23 mouse cellular contexts compared by ENCODE assay signal in the genomic region with DNA sequence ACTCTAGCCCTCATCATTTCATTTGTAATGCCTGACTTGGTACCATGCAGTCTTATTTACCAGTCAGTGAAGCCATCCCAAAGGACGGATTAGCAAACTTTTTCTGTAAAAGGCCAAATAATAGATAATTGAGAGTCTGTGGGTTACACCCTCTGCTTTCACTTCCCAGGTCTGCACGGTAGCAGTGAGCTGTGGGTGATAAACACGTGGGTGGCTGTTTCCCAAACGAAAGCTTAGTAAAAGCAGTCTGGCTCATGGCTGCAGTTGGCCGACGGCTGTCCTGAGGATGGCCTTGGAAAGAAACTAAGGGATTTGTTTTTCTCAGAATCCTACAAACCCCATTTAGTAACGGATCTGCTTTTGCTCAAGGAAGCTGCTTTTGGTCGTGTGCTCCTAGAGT. TPM values are rescaled to one million over a fixed set of nuclear protein-coding genes. Genes with fewer than 3 reads are reported as not detected.
DNase-seq lines count a peak whose midpoint lies in the region; TF ChIP-seq lines count a peak whose summit lies in the region.
"Had no signal": no experiment of that assay in that cellular context is flagged by ENCODE, and none has a peak within 500 bp of the region (broad histone marks: within the 10 kb centered on the region; RNA-seq: fewer than 3 reads in every experiment).

No protein-coding gene starts in this region.

- H3K4me1 ChIP-seq in lung, adult 2 months (ENCODE audit: control insufficient read depth, insufficient read depth, low read length), result peaks cover 7% of the 10 kb centered on the region

- peak; percentile 58 for DNase-seq in gastrocnemius, adult 2 months
- no peak for DNase-seq in gastrocnemius, postnatal 36 days
- peak; percentile 32 for DNase-seq in lung, postnatal 36 days
- no peak for DNase-seq in lung, adult 2 months
- peak; percentile 24 for DNase-seq in adipocyte (ENCODE audit: low spot score)
- no peak for DNase-seq in urinary bladder, postnatal 4 days (ENCODE audit: low spot score in 2 of 2)
- DNase-seq: cerebellum, adult 9-10 months; embryo, embryonic 11 days; forebrain, postnatal 0 days; kidney, adult 18-20 months; kidney, postnatal 25 days; midbrain, embryonic 14.5 days; right cerebral cortex, adult 18-20 months; thymus, postnatal 14 days had no signal

- peak overlapping the region; percentile 94 for H3K27ac ChIP-seq in gastrocnemius, adult 2 months
- H3K27ac ChIP-seq: hindbrain, embryonic 13.5 days; liver, embryonic 14.5 days; neural tube, embryonic 12.5 days had no signal

- H3ac ChIP-seq in myocyte (ENCODE audit: control insufficient read depth, insufficient read length), result no peak overlapping the region

- TF ChIP-seq POLR2A in lung, adult 2 months (IDR thresholded peaks at IDR 0.05; ENCODE audit: borderline replicate concordance, extremely low read depth, low read depth, low read length), result no peak
- TF ChIP-seq POLR2A in myocyte (IDR thresholded peaks at IDR 0.05; ENCODE audit: insufficient read length, low read depth), result no peak

- H3K4me2 ChIP-seq in myocyte (ENCODE audit: low read depth), result peak overlapping the region; percentile 93
- H3K4me2 ChIP-seq: hindbrain, embryonic 13.5 days; neural tube, embryonic 12.5 days had no signal

- TF ChIP-seq CTCF in gastrocnemius, adult 2 months (IDR thresholded peaks at IDR 0.05), result no peak
- no peak for TF ChIP-seq CTCF in lung, adult 2 months (IDR thresholded peaks at IDR 0.05; ENCODE audit: insufficient read depth, low read length)

- no peaks in the 10 kb centered on the region for H3K27me3 ChIP-seq in myocyte (ENCODE audit: control insufficient read depth, insufficient read depth, insufficient read length)
- H3K27me3 ChIP-seq: hindbrain, embryonic 13.5 days; neural tube, embryonic 12.5 days had no signal

- intact Hi-C loops in gastrocnemius, adult 2 months (cut with DNase I), result no loop called here
- intact Hi-C loops in gastrocnemius, postnatal 36 days (cut with DNase I), result no loop called here

- H3K36me3 ChIP-seq in myocyte (ENCODE audit: control insufficient read depth, insufficient read depth), result peaks cover 22% of the 10 kb centered on the region

- WGBS in lung, adult 2 months, result 56% methylated on average over 8 of the region's 8 CpGs

- H3K4me3 ChIP-seq in gastrocnemius, adult 2 months, result peak overlapping the region; percentile 96
- no peak overlapping the region for H3K4me3 ChIP-seq in lung, adult 2 months (replicated peaks; ENCODE audit: extremely low read depth, low read depth, low read length)
- H3K4me3 ChIP-seq in myocyte, result no peak overlapping the region
- H3K4me3 ChIP-seq: erythroblast, embryonic 14.5 days; hindbrain, embryonic 13.5 days; neural tube, embryonic 12.5 days had no signal

- H3K79me2 ChIP-seq in myocyte (ENCODE audit: control insufficient read depth, insufficient read depth), result peaks cover 21% of the 10 kb centered on the region

TF ChIP-seq in myocyte, 11 proteins besides CTCF, POLR2A, EP300 and RAD21:
- TF ChIP-seq SRF (IDR thresholded peaks at IDR 0.05; ENCODE audit: control insufficient read depth, insufficient read length, low read depth), result no peak
- no peak for TF ChIP-seq POLR2AphosphoS2 (IDR thresholded peaks at IDR 0.05; ENCODE audit: insufficient read length, low read depth)
- TF ChIP-seq MYOG (IDR thresholded peaks at IDR 0.05; ENCODE audit: control insufficient read depth in 1 of 3, insufficient read depth in 1 of 3, insufficient read length in 2 of 3, low read depth in 2 of 3), result no peak
- no peak for TF ChIP-seq USF1 (IDR thresholded peaks at IDR 0.05; ENCODE audit: low read depth)
- no peak for TF ChIP-seq CEBPB (IDR thresholded peaks at IDR 0.05; ENCODE audit: insufficient read depth, poor library complexity, severe bottlenecking)
- no peak for TF ChIP-seq E2F4 (IDR thresholded peaks at IDR 0.05; ENCODE audit: insufficient read depth)
- no peak for TF ChIP-seq REST (IDR thresholded peaks at IDR 0.05; ENCODE audit: insufficient read depth, insufficient read length)
- no peak for TF ChIP-seq TCF3 (IDR thresholded peaks at IDR 0.05; ENCODE audit: insufficient read length, low read depth)
- no peak for TF ChIP-seq MAX (IDR thresholded peaks at IDR 0.05; ENCODE audit: low read depth)
- no peak for TF ChIP-seq MYOD1 (IDR thresholded peaks at IDR 0.05; ENCODE audit: control insufficient read depth in 1 of 3, insufficient read length in 2 of 3, low read depth in 2 of 3)
- TF ChIP-seq TCF12 (IDR thresholded peaks at IDR 0.05; ENCODE audit: insufficient read depth, poor library complexity, severe bottlenecking), result no peak

RNA-seq across cellular contexts. Expression of a gene that starts 3.2 kb away (rescaled TPM):
- 100 to 1,000 TPM; 137 to 243 TPM for total RNA-seq in gastrocnemius, adult 2 months (2021)
- 100 to 1,000 TPM; 178 to 198 TPM for total RNA-seq in gastrocnemius, postnatal 36 days (2021)
- 5.4 and 8.3 TPM in 2 replicates for polyA plus RNA-seq in lung, adult 2 months (2012; rRNA removed)
- polyA plus RNA-seq in myocyte (2012; fragmentation: generic; extraction: Trizol), result 8.8 TPM

RNA-seq across cellular contexts. Expression of a gene that starts 13.3 kb away (rescaled TPM):
- not detected for total RNA-seq in gastrocnemius, adult 2 months (2021)
- total RNA-seq in gastrocnemius, postnatal 36 days (2021), result not detected
- polyA plus RNA-seq in lung, adult 2 months (2012; rRNA removed), result not detected in 2 replicates
- polyA plus RNA-seq in myocyte (2012; fragmentation: generic; extraction: Trizol), result not detected
- total RNA-seq: forebrain, postnatal 0 days; layer of hippocampus, postnatal 14 days; left cerebral cortex, postnatal 36 days had no signal
- polyA plus RNA-seq: erythroblast, embryonic 14.5 days; forebrain, postnatal 0 days; gonadal fat pad, adult 2 months; hindbrain, embryonic 13.5 days; liver, embryonic 14.5 days; midbrain, embryonic 14.5 days; neural tube, embryonic 12.5 days; stomach, embryonic 14.5 days had no signal

RNA-seq across cellular contexts. Expression of a gene that starts 32.6 kb away (rescaled TPM):
- 1 to 10 TPM; 6.5 to 7.3 TPM for total RNA-seq in gastrocnemius, adult 2 months (2021)
- 1 to 10 TPM; 5.2 to 5.8 TPM for total RNA-seq in gastrocnemius, postnatal 36 days (2021)
- 8.0 and 15.1 TPM in 2 replicates for polyA plus RNA-seq in lung, adult 2 months (2012; rRNA removed)
- 0.17 TPM for polyA plus RNA-seq in myocyte (2012; fragmentation: generic; extraction: Trizol)

RNA-seq across cellular contexts. Expression of a gene that starts 51.2 kb away (rescaled TPM):
- total RNA-seq in gastrocnemius, adult 2 months (2021), result 10 to 100 TPM; 10.6 to 11.5 TPM
- total RNA-seq in gastrocnemius, postnatal 36 days (2021), result 10 to 100 TPM in 1 of 2 experiments, 1 to 10 TPM in 1; 9.6 to 10.4 TPM
- 3.8 and 5.2 TPM in 2 replicates for polyA plus RNA-seq in lung, adult 2 months (2012; rRNA removed)
- polyA plus RNA-seq in myocyte (2012; fragmentation: generic; extraction: Trizol), result 3.3 TPM

Comparison
In these comparisons a context has a peak if more than half of its experiments do, and no peak if none do; other contexts are left out.
1. DNase-seq: peak in gastrocnemius, adult 2 months (single experiment), lung, postnatal 36 days (single experiment) and adipocyte (single experiment); none in gastrocnemius, postnatal 36 days (0 of 2), lung, adult 2 months (single experiment) and urinary bladder, postnatal 4 days (0 of 2).